Comparison of ENCODE assay signal across 17 mouse cellular contexts in genomic region chrX:10063781-10064180, GRCm38 (mm10). TPM values are rescaled to one million over a fixed set of nuclear protein-coding genes. Genes with fewer than 3 reads are reported as not detected.
DNase-seq lines count a peak whose midpoint lies in the region; ATAC-seq and TF ChIP-seq lines count a peak whose summit lies in the region.
"Had no signal": no experiment of that assay in that cellular context is flagged by ENCODE, and none has a peak within 500 bp of the region (broad histone marks: within the 10 kb centered on the region; RNA-seq: fewer than 3 reads in every experiment).

No protein-coding gene starts in this region.

- H3K4me1 ChIP-seq in lung, adult 2 months (ENCODE audit: control insufficient read depth, insufficient read depth, low read length): no peaks in the 10 kb centered on the region
- no peaks in the 10 kb centered on the region for H3K4me1 ChIP-seq in embryonic facial prominence, embryonic 15.5 days
- H3K4me1 ChIP-seq: heart, embryonic 12.5 days; megakaryocyte, embryonic 14.5 days; neural tube, embryonic 12.5 days had no signal

- no peak overlapping the region for H3K4me2 ChIP-seq in embryonic facial prominence, embryonic 15.5 days (replicated peaks)
- H3K4me2 ChIP-seq: heart, embryonic 12.5 days; neural tube, embryonic 12.5 days had no signal

- no peaks in the 10 kb centered on the region for H3K36me3 ChIP-seq in embryonic facial prominence, embryonic 15.5 days
- H3K36me3 ChIP-seq: heart, embryonic 12.5 days; neural tube, embryonic 12.5 days had no signal

- TF ChIP-seq CTCF in gastrocnemius, adult 2 months (IDR thresholded peaks at IDR 0.05): no peak
- no peak for TF ChIP-seq CTCF in lung, adult 2 months (IDR thresholded peaks at IDR 0.05; ENCODE audit: insufficient read depth, low read length)

- peak overlapping the region; percentile 4; the same call in 1 of the 2 replicates for H3K27ac ChIP-seq in gastrocnemius, adult 2 months
- H3K27ac ChIP-seq in embryonic facial prominence, embryonic 15.5 days (replicated peaks): 0 out of 2 replicates have a peak overlapping the region, but pooled peaks have one; percentile 28
- H3K27ac ChIP-seq: hindbrain, postnatal 0 days; neural tube, embryonic 12.5 days had no signal

- no peak for TF ChIP-seq POLR2A in lung, adult 2 months (IDR thresholded peaks at IDR 0.05; ENCODE audit: borderline replicate concordance, extremely low read depth, low read depth, low read length)

- no peaks in the 10 kb centered on the region for H3K27me3 ChIP-seq in embryonic facial prominence, embryonic 15.5 days
- H3K27me3 ChIP-seq: heart, embryonic 12.5 days; neural tube, embryonic 12.5 days had no signal

- 53% methylated on average over 1 of the region's 1 CpGs for WGBS in lung, adult 2 months
- WGBS in embryonic facial prominence, embryonic 15.5 days: 52% methylated on average over 1 of the region's 1 CpGs

- ATAC-seq in embryonic facial prominence, embryonic 15.5 days (ENCODE audit: insufficient number of reproducible peaks, low FRiP score, low TSS enrichment, low read depth): no peak
- ATAC-seq: activated CD4-positive, CD25-positive, alpha-beta regulatory T cell, adult 4 months; hindbrain, postnatal 0 days; liver, postnatal 0 days had no signal

- no peak overlapping the region for H3K9ac ChIP-seq in embryonic facial prominence, embryonic 15.5 days
- H3K9ac ChIP-seq: heart, embryonic 12.5 days; liver, postnatal 0 days; neural tube, embryonic 12.5 days had no signal

- intact Hi-C loops in gastrocnemius, adult 2 months (cut with DNase I): no loop called here

- no peak for DNase-seq in gastrocnemius, adult 2 months
- DNase-seq in gastrocnemius, postnatal 10 days: no peak
- DNase-seq in lung, postnatal 36 days: peak; percentile 4
- DNase-seq in lung, adult 2 months: no peak
- DNase-seq in left cerebral cortex, adult 18-20 months (ENCODE audit: low spot score in 2 of 2): no peak
- no peak for DNase-seq in frontal cortex, postnatal 10 days (ENCODE audit: low spot score in 2 of 2)
- DNase-seq: kidney, adult 2 months; kidney, postnatal 25 days; liver, postnatal 0 days; right cerebral cortex, postnatal 4 days; thymus, adult 18-20 months had no signal

- H3K4me3 ChIP-seq in gastrocnemius, adult 2 months: no peak overlapping the region
- H3K4me3 ChIP-seq in lung, adult 2 months (replicated peaks; ENCODE audit: extremely low read depth, low read depth, low read length): no peak overlapping the region
- no peak overlapping the region for H3K4me3 ChIP-seq in embryonic facial prominence, embryonic 15.5 days (replicated peaks)
- H3K4me3 ChIP-seq: heart, embryonic 12.5 days; megakaryocyte, embryonic 14.5 days; neural tube, embryonic 12.5 days had no signal

- H3K9me3 ChIP-seq in embryonic facial prominence, embryonic 15.5 days (replicated peaks): no peaks in the 10 kb centered on the region
- H3K9me3 ChIP-seq: heart, embryonic 12.5 days; megakaryocyte, embryonic 14.5 days; neural tube, embryonic 12.5 days had no signal

RNA-seq across cellular contexts. Expression of gene Srpx, which starts 53.7 kb away (rescaled TPM):
- 1 to 10 TPM; 4.9 to 5.3 TPM for total RNA-seq in gastrocnemius, adult 2 months (2021)
- total RNA-seq in gastrocnemius, postnatal 10 days (2021): 10 to 100 TPM; 22.4 to 25.1 TPM
- polyA plus RNA-seq in lung, adult 2 months (2012; rRNA removed): 20.7 and 22.2 TPM in 2 replicates
- polyA plus RNA-seq in embryonic facial prominence, embryonic 15.5 days (2015; fragmentation: Nextera tagmentation; extraction: Ambion mirVana): 81.3 and 97.7 TPM in 2 replicates
- under 1 TPM; 0.40 to 0.73 TPM for total RNA-seq in left cerebral cortex, adult 18-20 months (2021)
- polyA plus RNA-seq: activated CD4-positive, CD25-positive, alpha-beta regulatory T cell, adult 4 months had no signal
